Mouse (Mus musculus) E14TG2a.4 (cell line): ENCODE results near the gene Trpc4ap.

Experiments used
- H3K27me3 ChIP-seq: 2 replicates; pipeline ENCODE4 v1.6.1; 2014; ENCODE audit warnings: low read length, control low read depth; ENCODE audit not compliant: insufficient read depth
- H3K36me3 ChIP-seq: 2 replicates; pipeline ENCODE4 v1.6.1; 2014; ENCODE audit warnings: low read length, control low read depth; ENCODE audit not compliant: insufficient read depth
- H3K4me1 ChIP-seq: replicated peaks from 2 replicates; pipeline ENCODE4 v1.6.1; 2014; ENCODE audit warnings: low read depth, low read length, control low read depth
- H3K4me3 ChIP-seq: replicated peaks from 2 replicates; pipeline ENCODE4 v1.5.1; 2014; ENCODE audit warnings: mild to moderate bottlenecking, low read length
- H3K9me3 ChIP-seq: 2 replicates; pipeline ENCODE4 v1.6.1; 2014; ENCODE audit warnings: low read length, control low read depth
- CTCF ChIP-seq: conservative IDR thresholded peaks from 2 replicates; pipeline ENCODE4 v1.5.1; 2014; ENCODE audit warnings: low read length
- NANOG ChIP-seq: IDR thresholded peaks from 2 replicates; pipeline ENCODE4 v1.6.1; 2014; ENCODE audit warnings: borderline replicate concordance, low read length, mixed read lengths
- POU5F1 ChIP-seq: IDR thresholded peaks from 2 replicates; pipeline ENCODE4 v1.6.1; 2014; ENCODE audit warnings: low read length, borderline replicate concordance

Trpc4ap gene

GRCm38 (mm10) chr2:155637411-155637810 is 54.8 kb downstream of the Trpc4ap start:
- Histone ChIP-seq H3K9me3 (no peaks in the 10 kb centered on the region), H3K27me3 (peaks cover 22% of the 10 kb centered on the region), H3K36me3 (peaks cover 81% of the 10 kb centered on the region), H3K4me3 (no peak overlapping the region), H3K4me1 (peaks cover 45% of the 10 kb centered on the region)
- TF ChIP-seq NANOG: no peak
- TF ChIP-seq POU5F1: no peak
- TF ChIP-seq CTCF: no peak

- Histone ChIP-seq H3K27me3 (peaks cover 27% of the 10 kb centered on the region), H3K4me3 (no peak overlapping the region), H3K36me3 (peaks cover 76% of the 10 kb centered on the region), H3K4me1 (peaks cover 49% of the 10 kb centered on the region), H3K9me3 (no peaks in the 10 kb centered on the region)
- TF ChIP-seq NANOG (no peak), CTCF (no peak), POU5F1 (no peak)
These were observed 55.3 kb downstream of the Trpc4ap start for GRCm38 (mm10) chr2:155636881-155637280.

GRCm38 (mm10) chr2:155635961-155636360 is 56.2 kb downstream of the Trpc4ap start:
- peaks cover 67% of the 10 kb centered on the region for H3K36me3 ChIP-seq
- peaks cover 49% of the 10 kb centered on the region for H3K4me1 ChIP-seq
- no peaks in the 10 kb centered on the region for H3K9me3 ChIP-seq
- H3K4me3 ChIP-seq: no peak overlapping the region
- peaks cover 36% of the 10 kb centered on the region for H3K27me3 ChIP-seq
- TF ChIP-seq POU5F1: no peak
- TF ChIP-seq CTCF: no peak
- no peak for TF ChIP-seq NANOG

- H3K27me3 ChIP-seq: peaks cover 50% of the 10 kb centered on the region
- peaks cover 55% of the 10 kb centered on the region for H3K36me3 ChIP-seq
- no peaks in the 10 kb centered on the region for H3K9me3 ChIP-seq
- peaks cover 53% of the 10 kb centered on the region for H3K4me1 ChIP-seq
- no peak for TF ChIP-seq CTCF
- no peak for TF ChIP-seq POU5F1
- no peak for TF ChIP-seq NANOG
- H3K4me3 ChIP-seq: no peak overlapping the region
These were observed 57.6 kb downstream of the Trpc4ap start for GRCm38 (mm10) chr2:155634562-155634961.

GRCm38 (mm10) chr2:155633731-155634130 is 58.5 kb downstream of the Trpc4ap start:
- H3K27me3 ChIP-seq: peaks cover 58% of the 10 kb centered on the region
- TF ChIP-seq NANOG: no peak
- no peak for TF ChIP-seq POU5F1
- H3K36me3 ChIP-seq: peaks cover 48% of the 10 kb centered on the region
- peaks cover 54% of the 10 kb centered on the region for H3K4me1 ChIP-seq
- peak overlapping the region; percentile 68 for H3K4me3 ChIP-seq
- H3K9me3 ChIP-seq: no peaks in the 10 kb centered on the region

GRCm38 (mm10) chr2:155633121-155633520 is 59.1 kb downstream of the Trpc4ap start:
- Histone ChIP-seq H3K36me3 (peaks cover 43% of the 10 kb centered on the region), H3K27me3 (peaks cover 64% of the 10 kb centered on the region), H3K9me3 (no peaks in the 10 kb centered on the region), H3K4me1 (peaks cover 61% of the 10 kb centered on the region), H3K4me3 (peak overlapping the region; percentile 68)
- no peak for TF ChIP-seq NANOG
- no peak for TF ChIP-seq CTCF

- peaks cover 35% of the 10 kb centered on the region for H3K36me3 ChIP-seq
- H3K4me3 ChIP-seq: peak overlapping the region; percentile 68
- peaks cover 72% of the 10 kb centered on the region for H3K27me3 ChIP-seq
- no peaks in the 10 kb centered on the region for H3K9me3 ChIP-seq
- TF ChIP-seq NANOG (no peak), CTCF (no peak), POU5F1 (no peak)
- peaks cover 68% of the 10 kb centered on the region for H3K4me1 ChIP-seq
These were observed 59.8 kb downstream of the Trpc4ap start for GRCm38 (mm10) chr2:155632138-155632936.

GRCm38 (mm10) chr2:155630590-155631416 is 61.4 kb downstream of the Trpc4ap start:
- peaks cover 23% of the 10 kb centered on the region for H3K36me3 ChIP-seq
- peaks cover 76% of the 10 kb centered on the region for H3K4me1 ChIP-seq
- no peak for TF ChIP-seq POU5F1
- 0 out of 2 replicates have a peak, but pooled peaks have one; percentile 2 for TF ChIP-seq CTCF

More at GRCm38 (mm10) chr2:155630590-155631416, 61.4 kb downstream of the Trpc4ap start:
- no peaks in the 10 kb centered on the region for H3K9me3 ChIP-seq
- peaks cover 77% of the 10 kb centered on the region for H3K27me3 ChIP-seq
- peak overlapping the region; percentile 69 for H3K4me3 ChIP-seq
